Mouse (Mus musculus) megakaryocyte, adult 5-6 weeks (primary cell): ENCODE results near the gene Baat. TPM values are rescaled to one million over a fixed set of nuclear protein-coding genes. Genes with fewer than 3 reads are reported as not detected.
"Not testable (repeated sequence)": the region's sequence is repeated elsewhere in the genome, so short reads cannot be mapped to it uniquely, and the experiment has no call there.

Experiments
- ATAC-seq: 2 replicates; pipeline ENCODE4 v1.8.0; 2016; ENCODE audit warnings: mild to moderate bottlenecking, inconsistent platforms; ENCODE audit not compliant: poor library complexity, severe bottlenecking
- total RNA-seq, 2 experiments: library from RNA; stranded (forward) in 1 of 2; stranded (reverse) in 1 of 2; fragments of 153-499, 151-499 nt in 1 of 2; fragments of 221-1000, 200-1000 nt in 1 of 2; gene quantifications; 2 replicates each; pipeline versions ENCODE4 v1.2.3 to v1.2.4; 2015 to 2017

Gene Baat
- total RNA-seq, 2 experiments from 2014 or later: not detected

DNA sequence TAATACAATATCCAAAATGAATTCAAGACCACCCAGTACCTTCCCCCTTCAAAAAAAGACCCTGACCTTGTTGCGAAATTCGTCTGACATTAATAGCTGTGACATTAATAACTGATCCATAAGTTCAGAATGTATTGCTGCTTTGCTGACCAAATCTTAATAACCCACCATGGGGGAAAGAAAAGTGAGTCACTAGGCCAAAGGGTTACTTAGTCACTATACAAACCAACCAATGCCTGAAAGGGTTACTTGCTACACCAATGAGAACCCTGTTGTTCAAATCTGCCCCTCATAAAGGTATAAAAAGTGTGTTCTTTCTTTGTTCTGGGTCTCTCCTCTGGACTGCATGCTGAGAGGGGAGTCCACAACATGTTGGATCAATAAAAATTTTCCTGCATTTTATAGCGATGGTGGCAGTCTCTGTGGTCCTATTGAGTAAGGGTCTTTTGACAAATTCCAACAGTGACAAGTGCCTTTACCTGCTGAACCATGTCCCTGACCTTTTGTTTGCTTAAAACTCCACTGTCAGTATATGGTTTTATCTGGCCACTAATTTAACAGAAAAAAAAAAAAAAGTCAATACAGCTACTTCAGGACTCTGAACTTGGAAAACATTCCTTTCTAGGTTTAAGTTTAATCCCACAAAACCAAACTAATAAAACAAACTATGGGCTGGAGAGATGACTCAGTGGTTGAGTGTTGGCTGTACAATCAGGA, 20.3 kb downstream of the Baat start:
- not testable (repeated sequence) for ATAC-seq

DNA sequence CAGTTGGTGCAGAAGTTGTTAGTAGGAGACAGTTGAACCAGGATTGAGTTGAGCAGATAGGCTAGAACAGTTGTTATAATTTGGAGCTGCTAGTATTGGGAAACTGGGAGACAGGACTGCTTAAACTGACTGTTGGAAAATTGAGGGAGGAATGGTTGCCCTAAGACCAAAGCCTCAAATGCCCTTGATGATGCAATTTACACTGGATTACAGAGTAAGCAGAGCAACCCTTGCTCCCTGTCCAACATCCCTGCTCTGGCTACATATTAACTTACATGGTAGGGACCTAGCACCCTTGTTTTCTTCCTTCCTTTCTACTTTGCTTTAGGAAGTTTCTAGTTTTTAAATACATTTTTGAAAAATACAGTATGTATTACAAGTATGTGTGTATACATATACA, 20.9 kb downstream of the Baat start:
- no peak for ATAC-seq

DNA sequence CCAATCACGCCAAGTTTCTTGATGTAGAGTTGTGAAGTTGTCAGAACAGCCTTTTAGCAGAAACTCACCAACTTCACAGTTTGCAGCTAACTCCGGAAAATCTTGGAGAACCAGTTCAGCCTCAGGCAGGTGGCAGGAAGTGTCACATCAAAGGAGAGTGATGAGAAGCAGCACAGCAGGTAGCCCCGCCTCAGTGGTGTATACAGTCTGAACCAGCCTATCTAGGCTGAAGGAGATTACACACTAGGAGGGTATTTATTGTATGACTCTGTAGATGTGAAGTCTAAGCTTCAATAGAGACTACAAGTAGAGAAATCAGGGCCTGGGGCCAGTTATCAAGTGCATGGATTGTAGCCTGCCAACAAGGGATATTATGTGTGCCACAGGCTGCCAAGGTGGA, 25.5 kb downstream of the Baat start:
- no peak for ATAC-seq

DNA sequence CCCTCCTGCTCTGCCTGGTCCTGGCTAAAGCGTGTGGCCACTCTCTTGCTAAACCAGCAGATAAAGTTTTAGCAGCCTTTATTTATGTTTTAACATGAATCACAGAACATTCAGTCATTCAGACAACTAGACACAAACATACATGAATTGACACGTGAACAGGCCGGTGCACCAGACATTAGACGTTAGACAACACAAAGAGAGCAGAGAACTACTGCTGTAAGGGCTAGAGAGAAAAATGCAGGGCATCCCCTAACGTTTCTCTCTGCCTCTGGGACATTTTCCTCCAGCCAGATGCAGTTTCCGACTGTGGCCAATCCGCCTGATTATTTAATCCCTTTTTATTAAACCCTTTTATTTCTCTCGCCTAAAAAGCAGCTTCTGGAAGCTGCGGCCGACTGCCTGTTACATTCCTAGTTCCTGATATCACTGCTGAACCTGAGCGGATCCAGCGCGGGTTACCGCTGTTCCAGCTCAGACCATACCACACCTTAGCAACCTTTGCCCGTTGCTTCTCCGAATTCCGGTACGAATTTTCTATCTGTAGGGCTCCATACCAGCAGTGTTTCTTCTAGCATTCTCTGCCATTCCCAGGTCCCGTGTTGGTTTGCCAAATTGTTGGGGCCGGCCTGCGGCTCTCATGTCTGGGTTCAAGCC, 26.1 kb downstream of the Baat start:
- ATAC-seq: no peak

DNA sequence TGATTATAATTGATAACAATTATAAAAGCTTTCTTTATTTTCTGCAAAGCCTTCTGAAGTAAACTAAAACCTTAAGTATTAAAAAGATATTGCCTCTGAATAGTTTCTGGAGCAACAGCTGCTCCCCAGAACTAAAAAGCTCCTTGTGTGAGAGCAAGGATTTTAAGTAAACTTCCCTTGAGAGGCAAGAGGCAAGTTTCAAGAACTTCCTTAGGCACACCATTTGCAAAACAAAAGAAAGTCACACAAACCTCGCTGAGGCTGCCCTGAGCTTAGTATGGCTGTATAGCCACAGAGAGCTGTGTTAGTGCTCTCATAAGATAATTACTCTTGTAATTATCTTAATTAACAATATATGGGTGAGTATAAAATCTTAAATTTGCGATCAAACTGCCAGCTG, 27.3 kb downstream of the Baat start:
- not testable (repeated sequence) for ATAC-seq

DNA sequence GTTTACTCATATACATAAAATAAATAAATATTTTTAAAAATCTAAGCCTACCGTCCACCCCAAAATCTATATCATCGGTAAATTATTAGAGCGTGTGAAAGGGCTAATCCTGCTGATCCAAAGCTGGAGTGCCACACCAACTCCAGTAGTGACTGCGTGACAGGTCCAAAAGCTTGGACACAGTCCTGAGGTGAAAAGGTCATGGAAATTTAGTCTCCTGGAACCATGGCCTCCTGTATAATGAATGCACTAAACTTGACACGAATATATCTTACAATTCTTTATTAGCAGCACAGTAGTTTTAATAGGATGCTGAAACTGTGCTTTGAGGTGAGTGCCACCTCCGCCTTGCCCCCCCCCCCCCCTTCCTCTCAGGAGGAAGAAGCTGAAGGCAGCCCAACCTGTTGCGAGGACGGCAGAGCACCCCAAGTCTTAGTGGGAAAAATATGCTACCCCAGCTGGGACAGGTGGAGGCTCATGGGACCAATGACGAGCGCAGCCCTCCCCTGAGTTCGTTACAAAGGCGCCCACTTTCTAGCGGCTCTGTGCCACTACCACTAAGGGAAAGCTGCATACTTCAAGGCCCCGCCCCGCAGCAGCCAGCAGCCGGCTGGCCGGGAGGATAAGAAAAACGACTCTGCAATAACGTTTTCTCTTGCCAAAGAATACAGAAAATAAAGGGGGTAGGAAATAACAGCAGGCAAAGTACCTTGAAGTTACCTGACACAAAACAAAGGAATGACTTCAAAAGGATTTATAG, 28.1 kb downstream of the Baat start:
- ATAC-seq: peak; percentile 45

DNA sequence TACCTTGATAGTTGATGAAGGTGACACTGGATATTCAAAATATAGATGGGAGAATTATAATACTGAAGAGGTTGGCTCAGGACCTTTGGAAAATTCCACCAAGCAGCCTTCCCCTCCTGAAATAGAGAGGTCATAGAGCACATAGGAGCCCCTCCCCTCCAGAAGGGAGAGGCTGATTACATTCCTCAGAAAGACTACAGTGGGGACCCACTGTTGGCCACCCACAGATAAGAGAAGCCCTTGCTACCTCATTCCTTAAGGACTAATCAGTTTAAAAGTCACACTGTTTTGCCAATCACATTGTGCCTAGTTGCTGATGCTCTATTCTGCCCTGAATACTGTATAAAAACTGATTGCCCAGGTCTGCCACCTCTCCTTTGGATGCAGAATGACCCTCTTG, 31.8 kb downstream of the Baat start:
- ATAC-seq: no peak

DNA sequence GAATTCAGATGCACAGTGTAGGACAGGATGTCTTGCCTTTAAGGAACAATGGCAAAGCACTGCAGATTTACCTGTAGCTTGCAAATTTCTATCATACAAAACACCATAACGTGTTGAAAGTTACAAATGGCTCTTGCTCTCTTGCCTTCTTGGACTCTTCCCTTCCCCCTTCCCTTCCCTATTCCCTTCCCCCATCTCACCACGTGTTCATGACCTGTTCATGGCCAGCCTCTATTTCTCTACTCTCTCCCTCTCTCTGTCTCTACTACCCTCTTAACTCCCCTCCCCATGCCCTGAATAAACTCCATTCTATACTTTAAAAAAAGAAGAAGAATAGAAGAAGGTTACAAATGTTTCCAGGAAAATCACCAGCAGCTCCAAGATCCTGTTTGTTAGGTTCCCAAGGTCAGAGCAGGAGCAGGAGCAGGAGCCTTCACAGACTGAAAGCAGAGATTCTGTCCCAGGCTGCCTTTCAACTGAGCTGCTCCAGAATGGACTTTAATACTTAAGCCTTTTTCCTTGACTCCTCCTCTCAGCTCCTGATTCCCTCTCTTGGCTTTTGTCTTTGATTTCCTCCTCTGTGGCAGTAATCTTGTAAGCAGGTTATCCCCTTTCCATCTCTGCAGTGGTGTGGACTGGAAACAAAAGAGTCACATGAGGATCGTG, 32.8 kb downstream of the Baat start, which contains the start of gene Acnat1:
Gene Acnat1 (minus strand): TSS at position 478 of the 666 bp plus-strand sequence.
- no peak for ATAC-seq

DNA sequence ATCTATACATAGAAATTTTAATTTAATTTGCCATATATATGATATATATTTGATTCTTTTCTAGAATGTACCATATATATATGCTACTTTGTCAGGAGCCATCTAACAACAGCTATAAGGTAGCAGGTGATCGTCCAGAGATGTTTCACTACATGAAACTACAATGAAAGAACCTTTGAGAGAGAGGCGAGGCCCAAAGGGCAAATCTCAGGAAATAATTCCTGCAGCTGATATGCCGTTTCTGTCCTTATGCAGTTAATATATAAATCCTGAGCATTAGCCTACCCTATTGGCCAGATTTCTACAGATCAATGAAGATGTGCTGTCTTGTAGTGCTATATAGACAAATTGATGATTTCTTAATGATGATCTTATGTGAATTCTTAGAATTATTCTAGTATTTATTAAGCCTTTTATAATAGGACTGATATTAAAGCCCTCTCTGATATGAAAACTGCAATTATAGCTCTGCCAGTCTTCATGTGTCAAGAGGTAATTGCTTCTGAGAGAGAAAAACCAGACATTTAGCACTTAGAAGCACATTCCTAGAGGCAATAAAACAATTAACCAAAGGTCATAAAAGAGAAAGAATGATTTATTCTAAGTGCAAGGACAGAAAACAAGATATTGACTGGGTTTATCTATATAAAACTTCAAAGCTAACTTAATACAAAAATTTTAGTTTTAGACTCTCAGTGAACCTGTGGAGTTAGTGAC, 36.8 kb downstream of the Baat start:
- ATAC-seq: no peak

DNA sequence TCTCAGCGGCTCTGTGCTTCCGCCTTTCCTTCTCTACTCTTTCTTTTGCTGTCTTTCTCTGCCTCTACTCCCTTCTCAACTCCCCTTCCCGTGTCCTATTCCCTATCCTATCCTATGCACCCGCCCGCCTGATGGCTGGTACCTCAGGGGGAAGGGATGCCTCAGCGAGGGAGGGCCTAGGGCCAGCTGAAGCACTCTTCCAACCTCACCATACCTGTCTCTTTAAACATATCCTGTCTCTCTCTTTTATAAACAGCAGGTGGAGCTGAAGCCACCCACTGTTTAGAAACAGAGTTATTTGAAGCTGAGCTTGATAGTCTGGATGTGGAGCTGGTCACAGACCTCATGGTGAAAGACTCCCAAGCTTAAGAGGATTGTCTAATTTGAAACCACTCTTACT, 39.0 kb downstream of the Baat start:
- ATAC-seq: no peak

DNA sequence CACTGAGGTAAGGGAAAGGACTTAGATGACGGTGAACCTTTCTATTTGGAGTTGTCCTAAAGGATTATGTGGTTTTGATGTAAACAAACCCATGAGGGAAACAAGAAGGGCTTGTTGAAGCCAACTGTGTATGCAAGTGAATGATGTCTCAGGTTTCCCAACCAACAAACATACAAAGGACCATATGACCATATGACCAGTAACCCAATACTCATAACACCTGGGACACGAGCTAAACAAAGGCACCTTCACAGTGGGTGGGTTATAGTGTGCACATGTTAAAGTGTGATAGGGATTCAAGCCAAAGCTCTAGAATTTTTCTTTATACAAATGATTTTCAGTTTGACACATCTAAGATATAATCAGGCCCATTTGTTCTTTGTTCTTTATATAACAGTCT, 50.2 kb downstream of the Baat start:
- no peak for ATAC-seq

DNA sequence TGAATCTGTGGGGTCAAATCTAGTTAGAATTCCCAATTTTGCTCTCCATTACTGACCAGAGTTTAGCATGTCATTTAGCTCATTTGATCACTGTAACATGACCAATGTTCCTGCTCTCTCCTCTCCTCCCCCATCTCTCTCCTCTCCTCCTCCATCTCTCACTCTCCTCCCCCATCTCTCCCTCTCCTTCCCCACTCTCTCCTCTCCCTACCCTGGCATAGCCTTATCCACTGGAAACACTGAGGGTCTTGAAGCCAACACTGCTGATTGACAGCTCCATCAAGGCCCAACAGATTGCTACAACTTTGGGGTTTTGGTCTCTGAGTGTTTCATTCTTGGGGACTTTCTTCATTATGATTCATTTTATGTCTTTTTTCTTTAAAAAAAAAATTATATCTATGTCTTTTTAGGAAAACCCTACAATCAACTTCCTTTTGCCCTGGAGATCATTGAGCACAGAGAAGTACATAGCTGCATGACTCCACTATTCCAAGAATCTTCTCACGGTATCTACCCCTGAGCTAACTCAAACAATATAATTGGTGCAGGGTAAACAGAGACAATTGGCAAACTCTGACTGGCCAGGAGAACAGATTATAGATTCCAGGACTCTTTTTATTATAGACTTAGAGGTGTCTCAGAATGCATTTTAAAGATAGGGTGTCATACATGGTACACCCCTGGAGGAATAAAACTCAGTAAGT, 54.4 kb downstream of the Baat start:
- no peak for ATAC-seq

DNA sequence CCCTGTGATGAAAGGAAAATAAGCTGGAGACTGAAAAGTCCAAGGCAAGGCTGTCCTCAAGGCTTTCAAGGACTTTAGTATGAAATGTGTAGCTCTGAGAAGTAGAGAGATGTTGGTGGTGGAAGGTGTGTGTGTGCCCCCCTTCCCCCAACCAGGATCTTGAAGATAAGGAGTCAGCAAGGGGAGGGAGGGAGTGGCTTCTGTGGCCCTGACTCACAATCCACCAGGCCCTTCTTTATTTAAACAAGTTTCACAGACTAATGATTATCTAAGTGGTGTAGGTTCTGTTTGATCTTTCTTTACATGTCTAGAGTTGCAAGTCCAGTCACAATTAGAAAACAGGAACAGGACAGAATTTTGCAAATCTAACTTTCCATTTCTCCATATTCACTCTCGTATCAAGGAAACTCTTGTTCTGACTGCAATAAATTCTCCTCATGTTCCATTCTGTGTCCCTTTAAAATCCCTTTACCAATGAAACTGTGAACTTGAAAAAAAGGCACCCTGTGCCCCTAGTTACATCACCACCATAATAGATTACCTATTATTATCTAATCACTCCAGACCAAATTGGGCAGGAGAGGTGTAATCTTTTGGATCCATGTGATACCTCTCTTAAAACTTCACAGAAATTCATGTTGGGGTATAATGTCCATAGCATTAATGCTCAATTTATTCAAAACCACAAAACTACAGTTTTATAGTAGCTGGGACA, 55.1 kb downstream of the Baat start:
- ATAC-seq: not testable (repeated sequence)

Other genes with a start within 250 kb of the Baat start
- gene Acnat2, start 98.4 kb downstream of the Baat start, total RNA-seq (2015): not detected in 2 replicates
- gene Acnat2, start 98.4 kb downstream of the Baat start, total RNA-seq (2017): not detected in 2 replicates
- gene Acnat1, start 32.6 kb downstream of the Baat start, total RNA-seq (2015): not detected in 2 replicates
- gene Acnat1, start 32.6 kb downstream of the Baat start, total RNA-seq (2017): 0.18 TPM in 1 of 2 replicates, not detected in the other
- gene Mrpl50, start 14.5 kb upstream of the Baat start, total RNA-seq (2015): 17.6 and 21.9 TPM in 2 replicates
- 13.4 and 17.7 TPM in 2 replicates for gene Mrpl50, start 14.5 kb upstream of the Baat start, total RNA-seq (2017)
- gene Zfp189, start 14.6 kb upstream of the Baat start, total RNA-seq (2015): 2.1 and 2.3 TPM in 2 replicates
- gene Zfp189, start 14.6 kb upstream of the Baat start, total RNA-seq (2017): 2.6 and 3.3 TPM in 2 replicates
- not detected in 2 replicates for gene Aldob, start 43.0 kb upstream of the Baat start, total RNA-seq (2015)
- gene Aldob, start 43.0 kb upstream of the Baat start, total RNA-seq (2017): not detected in 2 replicates
- not detected in 2 replicates for gene Tmem246, start 91.3 kb upstream of the Baat start, total RNA-seq (2015)
- not detected in 2 replicates for gene Tmem246, start 91.3 kb upstream of the Baat start, total RNA-seq (2017)
- 31.9 and 38.2 TPM in 2 replicates for gene Rnf20, start 125.4 kb upstream of the Baat start, total RNA-seq (2015)
- 107 and 137 TPM in 2 replicates for gene Rnf20, start 125.4 kb upstream of the Baat start, total RNA-seq (2017)
- gene Ppp3r2, start 175.5 kb upstream of the Baat start, total RNA-seq (2015): not detected in 2 replicates
- gene Ppp3r2, start 175.5 kb upstream of the Baat start, total RNA-seq (2017): not detected in 2 replicates